Mouse (Mus musculus) embryonic facial prominence, embryonic 13.5 days (tissue): ENCODE measurements around the gene Ccnb2. TPM values are rescaled to one million over a fixed set of nuclear protein-coding genes. Genes with fewer than 3 reads are reported as not detected.
"Not testable (repeated sequence)": the region's sequence is repeated elsewhere in the genome, so short reads cannot be mapped to it uniquely, and the experiment has no call there.

ENCODE experiments used
- ATAC-seq: fragments of 200-750 bp; cut with Nextera tagmentation; 2 replicates; pipeline ENCODE4 v1.8.0; 2017; ENCODE audit warnings: low read depth; ENCODE audit not compliant: insufficient number of reproducible peaks, insufficient read depth, low FRiP score, low TSS enrichment
- H3K27ac ChIP-seq: fragments of 300-500 bp; sonication (generic); 2 replicates; pipeline ENCODE4 v1.5.1; 2015; ENCODE audit warnings: moderate library complexity, mild to moderate bottlenecking, inconsistent platforms
- H3K27me3 ChIP-seq: fragments of 300-500 bp; sonication (generic); 2 replicates; pipeline ENCODE4 v1.6.1; 2015; ENCODE audit warnings: mild to moderate bottlenecking, inconsistent platforms
- H3K36me3 ChIP-seq: fragments of 300-500 bp; sonication (generic); 2 replicates; pipeline ENCODE4 v1.6.1; 2015; ENCODE audit warnings: mild to moderate bottlenecking, inconsistent platforms
- H3K4me1 ChIP-seq: fragments of 300-500 bp; sonication (generic); 2 replicates; pipeline ENCODE4 v1.6.1; 2015; ENCODE audit warnings: inconsistent platforms
- H3K4me2 ChIP-seq: fragments of 300-500 bp; sonication (generic); 2 replicates; pipeline ENCODE4 v1.6.1; 2015; ENCODE audit warnings: moderate library complexity, mild to moderate bottlenecking, inconsistent platforms
- H3K4me3 ChIP-seq: fragments of 300-500 bp; sonication (generic); 2 replicates; pipeline ENCODE4 v1.5.1; 2015; ENCODE audit warnings: mild to moderate bottlenecking, inconsistent platforms
- H3K9ac ChIP-seq: fragments of 300-500 bp; sonication (generic); 2 replicates; pipeline ENCODE4 v1.6.1; 2015; ENCODE audit warnings: mild to moderate bottlenecking, inconsistent platforms
- H3K9me3 ChIP-seq: fragments of 300-500 bp; sonication (generic); 2 replicates; pipeline ENCODE4 v1.6.1; 2016; ENCODE audit warnings: inconsistent platforms
- WGBS: fragments of 180-500 bp; shearing (Covaris S2); methylation state at CpG from one replicate; pipeline ENCODE4 v1.1.7; 2015; ENCODE audit warnings: mixed read lengths; 5-methylcytosine and 5-hydroxymethylcytosine counted together
- polyA plus RNA-seq: library from polyadenylated mRNA; unstranded; fragments of >200 nt; fragmentation: Nextera tagmentation; extraction: Ambion mirVana; gene quantifications from 2 replicates; pipeline ENCODE4 v1.2.1, GENCODE M21; 2015

Ccnb2 gene
- polyA plus RNA-seq, result 180 and 193 TPM in 2 replicates

DNA sequence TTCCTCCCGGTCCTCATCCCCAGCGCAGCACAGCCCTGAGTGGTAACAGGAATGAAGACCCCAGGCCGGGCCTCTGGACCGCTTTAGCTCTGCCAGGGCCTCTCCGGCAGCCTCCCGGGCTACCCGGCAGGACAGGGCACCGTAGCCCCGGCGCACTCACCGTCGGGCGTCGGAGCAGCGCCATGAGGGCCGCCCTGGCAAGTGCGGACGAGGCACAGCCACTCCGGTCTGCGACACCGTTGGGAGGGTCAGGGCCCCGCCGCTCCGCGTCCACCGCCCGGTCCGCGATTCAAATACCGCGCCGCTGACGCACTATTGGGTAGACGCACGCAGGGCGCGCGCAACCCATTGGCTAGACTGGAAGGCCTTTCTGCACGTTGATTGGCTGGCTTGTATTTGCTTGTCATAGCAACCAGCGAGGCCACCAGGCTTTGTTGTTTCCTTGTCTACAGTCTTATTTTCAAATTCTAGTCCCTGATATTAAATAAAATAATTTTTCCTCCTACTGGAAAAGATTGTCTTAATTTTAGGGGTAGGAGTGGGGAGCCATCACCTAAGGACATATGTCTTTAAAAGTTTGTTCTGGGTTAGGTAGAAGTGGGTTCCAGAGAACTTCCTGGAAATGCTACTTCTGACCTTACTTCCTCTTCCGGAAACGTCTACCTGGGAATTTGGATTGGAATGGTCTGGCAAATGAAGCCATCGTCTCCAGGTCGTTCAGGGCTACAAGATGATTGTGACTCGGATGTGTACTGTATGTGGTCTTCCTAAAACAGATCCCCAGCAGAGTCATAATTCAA, at the start of gene Ccnb2:
Gene Ccnb2, minus strand, starts transcription at position 291 of the 800 bp plus-strand sequence.
- peaks cover 42% of the 10 kb centered on the region for H3K36me3 ChIP-seq
- 2% methylated on average over 45 of the region's 45 CpGs for WGBS
- peak within 1 kb of the TSS; percentile 95 for H3K4me2 ChIP-seq
- H3K9me3 ChIP-seq, result no peaks in the 10 kb centered on the region
- H3K4me1 ChIP-seq, result peaks cover 10% of the 10 kb centered on the region; the same call in 1 of the 2 replicates
- H3K27ac ChIP-seq, result peak within 1 kb of the TSS; percentile 55; the same call in 1 of the 2 replicates
- H3K27me3 ChIP-seq, result no peaks in the 10 kb centered on the region
- H3K9ac ChIP-seq, result peak within 1 kb of the TSS; percentile 82
- peak within 1 kb of the TSS; percentile 76 for H3K4me3 ChIP-seq
- peak; percentile 89; the same call in 1 of the 2 replicates for ATAC-seq

DNA sequence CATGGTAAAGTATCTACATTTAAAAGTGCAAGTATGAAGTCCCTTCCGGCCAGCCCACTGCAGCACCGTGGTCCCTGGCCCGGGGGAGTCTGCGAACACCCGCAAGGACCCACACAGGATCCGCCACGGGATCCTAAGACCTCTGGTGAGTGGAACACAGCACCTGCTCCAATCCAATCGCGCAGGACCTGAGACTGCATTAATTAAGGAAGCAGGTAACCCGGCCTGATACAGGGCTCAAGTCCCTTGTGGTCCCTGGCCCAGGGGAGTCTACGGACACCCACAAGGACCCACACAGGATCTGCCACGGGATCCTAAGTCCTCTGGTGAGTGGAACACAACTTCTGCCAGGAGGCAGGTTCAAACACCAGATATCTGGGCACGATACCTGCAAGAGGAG, 41.7 kb upstream of the Ccnb2 start:
- not testable (repeated sequence) for H3K27me3 ChIP-seq, ATAC-seq, H3K9me3 ChIP-seq, H3K4me3 ChIP-seq, H3K27ac ChIP-seq, H3K4me2 ChIP-seq, H3K9ac ChIP-seq, H3K4me1 ChIP-seq
- H3K36me3 ChIP-seq, result peaks cover 30% of the 10 kb centered on the region
- WGBS, result 97% methylated on average over 13 of the region's 13 CpGs

DNA sequence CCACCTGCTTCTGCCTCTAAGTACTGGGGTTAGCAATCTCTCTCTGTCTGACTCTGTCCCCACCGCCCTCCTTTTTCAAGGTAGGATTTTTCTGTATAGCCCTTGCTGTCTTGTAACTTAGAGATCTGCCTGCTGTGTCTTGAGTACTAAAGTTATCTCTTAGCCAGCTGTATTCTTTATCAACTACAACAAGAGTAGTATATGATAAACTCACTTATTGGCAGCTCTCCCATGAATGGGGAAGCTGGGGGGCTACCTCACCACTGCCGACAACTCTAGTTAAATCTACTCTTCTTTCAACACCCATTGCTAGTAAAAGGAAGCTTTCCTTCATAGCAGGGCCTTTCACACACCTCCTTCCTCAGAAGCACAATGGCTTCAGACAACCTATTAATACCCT, 31.0 kb upstream of the Ccnb2 start:
- no peak for ATAC-seq
- WGBS, result 92% methylated on average over 2 of the region's 2 CpGs

DNA sequence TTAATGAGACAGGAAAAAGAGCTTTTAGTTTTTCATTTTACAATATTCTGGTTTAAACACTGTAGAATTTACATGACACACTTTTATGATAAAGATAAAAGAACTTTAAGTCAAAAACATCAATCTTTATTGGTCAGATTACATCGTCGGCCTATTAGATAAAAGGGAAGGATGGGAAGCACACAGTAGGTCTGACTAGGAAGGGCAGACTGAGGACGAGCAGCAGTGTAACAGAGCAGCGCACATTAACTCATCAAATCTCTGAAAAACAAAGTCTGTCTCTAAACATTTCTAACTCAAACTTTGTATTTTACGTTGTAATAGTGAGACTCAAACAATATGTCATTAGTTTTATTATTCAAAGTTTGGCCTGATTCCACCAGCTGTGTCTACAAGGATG, 27.7 kb upstream of the Ccnb2 start:
- H3K36me3 ChIP-seq, result peaks cover 49% of the 10 kb centered on the region
- WGBS, result 94% methylated on average over 5 of the region's 5 CpGs
- no peak overlapping the region for H3K4me3 ChIP-seq
- H3K9ac ChIP-seq, result no peak overlapping the region
- no peaks in the 10 kb centered on the region for H3K9me3 ChIP-seq
- no peak overlapping the region for H3K4me2 ChIP-seq
- H3K27ac ChIP-seq, result no peak overlapping the region
- ATAC-seq, result no peak
- H3K4me1 ChIP-seq, result no peaks in the 10 kb centered on the region
- no peaks in the 10 kb centered on the region for H3K27me3 ChIP-seq

More for the DNA sequence above, 31.0 kb upstream of the Ccnb2 start:
- H3K4me2 ChIP-seq, result no peak overlapping the region
- peaks cover 65% of the 10 kb centered on the region for H3K36me3 ChIP-seq
- H3K9ac ChIP-seq, result no peak overlapping the region
- no peak overlapping the region for H3K27ac ChIP-seq
- H3K4me1 ChIP-seq, result no peaks in the 10 kb centered on the region
- H3K4me3 ChIP-seq, result no peak overlapping the region
- no peaks in the 10 kb centered on the region for H3K9me3 ChIP-seq
- H3K27me3 ChIP-seq, result no peaks in the 10 kb centered on the region

DNA sequence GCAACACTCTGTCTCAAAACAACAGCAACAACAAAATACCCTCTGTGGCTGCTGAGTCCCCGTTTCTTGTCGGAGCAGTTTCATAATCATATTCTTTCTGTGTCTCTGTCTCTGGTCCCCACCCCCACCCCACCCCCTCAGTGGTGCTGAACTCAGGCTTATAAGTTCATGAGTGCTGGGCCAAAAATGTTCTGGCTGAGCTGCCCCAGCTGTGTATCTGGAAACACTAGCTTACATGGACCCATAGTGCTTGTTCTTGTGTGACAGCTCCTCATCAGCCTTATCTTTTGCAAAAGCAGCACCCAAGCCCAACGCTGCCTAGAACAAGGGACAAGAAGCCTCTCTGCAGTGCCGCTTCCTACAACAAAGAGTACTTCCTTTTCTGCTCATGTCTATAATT, 18.6 kb upstream of the Ccnb2 start:
- H3K9ac ChIP-seq, result no peak overlapping the region
- no peak overlapping the region for H3K4me2 ChIP-seq
- H3K36me3 ChIP-seq, result peaks cover 75% of the 10 kb centered on the region
- H3K9me3 ChIP-seq, result no peaks in the 10 kb centered on the region
- WGBS, result 93% methylated on average over 4 of the region's 4 CpGs
- H3K4me3 ChIP-seq, result no peak overlapping the region
- no peak overlapping the region for H3K27ac ChIP-seq
- H3K27me3 ChIP-seq, result no peaks in the 10 kb centered on the region
- H3K4me1 ChIP-seq, result no peaks in the 10 kb centered on the region
- ATAC-seq, result no peak

DNA sequence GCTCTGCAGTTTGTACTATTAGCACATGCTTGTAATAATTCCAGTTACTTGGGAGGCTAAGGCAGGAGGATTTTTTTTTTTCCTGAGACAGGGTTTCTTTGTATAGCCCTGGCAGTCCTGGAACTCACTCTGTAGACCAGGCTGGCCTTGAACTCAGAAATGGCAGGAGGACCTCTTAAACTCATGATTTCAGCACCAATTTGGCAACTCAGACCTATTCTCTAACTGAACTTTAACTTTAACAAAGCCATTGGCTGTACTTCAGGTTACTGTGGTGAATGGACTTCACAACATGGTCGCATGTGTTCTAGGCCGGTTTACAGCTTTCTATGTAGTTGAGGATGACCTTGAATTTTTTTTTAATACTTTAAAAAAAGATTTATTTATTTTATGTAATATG, 1.3 kb upstream of the Ccnb2 start:
- no peak for ATAC-seq
- H3K4me1 ChIP-seq, result peaks cover 10% of the 10 kb centered on the region; the same call in 1 of the 2 replicates
- H3K27me3 ChIP-seq, result no peaks in the 10 kb centered on the region
- H3K27ac ChIP-seq, result no peak overlapping the region
- peaks cover 41% of the 10 kb centered on the region for H3K36me3 ChIP-seq
- no peak overlapping the region for H3K4me3 ChIP-seq
- no peaks in the 10 kb centered on the region for H3K9me3 ChIP-seq
- no peak overlapping the region for H3K9ac ChIP-seq
- 96% methylated on average over 2 of the region's 2 CpGs for WGBS
- no peak overlapping the region for H3K4me2 ChIP-seq

DNA sequence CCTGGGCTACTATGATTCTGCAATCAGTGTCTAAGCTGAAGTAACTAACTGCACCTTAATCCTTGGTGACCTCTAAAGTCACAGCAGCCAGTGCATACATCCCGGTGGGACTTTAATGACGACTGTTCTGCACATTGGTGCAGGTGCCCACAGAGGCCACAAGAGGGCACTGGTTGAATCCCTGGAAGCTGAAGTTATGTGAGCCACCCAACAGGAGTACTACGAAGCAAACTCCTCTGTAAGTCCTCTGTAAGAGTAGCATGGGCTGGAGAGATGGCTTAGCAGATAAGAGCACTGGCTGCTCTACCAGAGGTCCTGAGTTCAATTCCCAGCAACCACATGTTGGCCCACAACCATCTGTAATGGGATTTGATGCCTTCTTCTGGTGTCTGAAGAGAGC, 4.9 kb downstream of the Ccnb2 start:
- Histone ChIP-seq H3K4me3 (no peak overlapping the region), H3K36me3 (peaks cover 71% of the 10 kb centered on the region), H3K9me3 (no peaks in the 10 kb centered on the region), H3K4me2 (no peak overlapping the region), H3K27ac (no peak overlapping the region), H3K27me3 (no peaks in the 10 kb centered on the region), H3K9ac (no peak overlapping the region), H3K4me1 (peaks cover 10% of the 10 kb centered on the region; the same call in 1 of the 2 replicates)
- ATAC-seq, result no peak
- WGBS, result 80% methylated on average over 3 of the region's 3 CpGs

DNA sequence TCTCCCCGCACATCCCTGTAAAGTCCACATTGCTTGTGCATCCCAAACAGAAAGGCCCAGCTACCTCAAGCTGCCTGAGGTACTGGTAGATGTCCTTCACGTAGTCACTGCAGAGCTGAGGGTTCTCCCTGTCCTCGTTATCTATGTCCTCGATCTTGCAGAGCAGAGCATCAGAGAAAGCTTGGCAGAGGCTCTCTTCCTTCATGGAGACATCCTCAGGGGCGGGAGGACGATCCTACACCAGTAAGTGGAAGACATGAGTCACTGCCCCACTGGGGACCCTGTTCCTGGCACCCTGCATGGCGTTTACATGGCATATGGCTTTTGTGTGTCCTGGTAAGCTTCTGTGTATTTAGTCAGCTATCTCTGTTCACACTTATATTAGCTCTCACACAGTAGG, 8.3 kb downstream of the Ccnb2 start:
- Histone ChIP-seq H3K9ac (no peak overlapping the region), H3K4me1 (no peaks in the 10 kb centered on the region), H3K9me3 (no peaks in the 10 kb centered on the region), H3K4me2 (no peak overlapping the region), H3K4me3 (no peak overlapping the region), H3K27ac (no peak overlapping the region), H3K36me3 (peaks cover 96% of the 10 kb centered on the region), H3K27me3 (no peaks in the 10 kb centered on the region)
- WGBS, result 92% methylated on average over 7 of the region's 7 CpGs
- ATAC-seq, result no peak

DNA sequence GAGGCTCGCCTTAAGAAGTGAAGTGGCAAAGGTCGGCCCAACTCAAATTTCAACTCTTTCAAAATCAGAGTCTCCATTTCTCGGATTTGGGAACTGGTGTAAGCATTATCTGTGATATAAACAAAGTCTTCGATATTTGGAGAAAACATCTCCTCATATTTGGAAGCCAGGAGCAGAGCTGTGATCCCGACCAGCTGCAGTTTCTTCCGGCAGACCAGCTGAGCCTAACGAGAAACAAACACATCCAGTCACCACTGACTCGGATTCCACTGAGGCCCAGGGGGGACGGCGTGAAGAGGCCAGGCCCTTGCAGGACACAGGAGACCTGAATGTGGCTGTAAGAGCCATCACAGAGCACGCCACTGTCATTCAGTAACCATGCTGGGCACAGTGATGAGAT, 10.7 kb downstream of the Ccnb2 start:
- WGBS, result 48% methylated on average over 11 of the region's 11 CpGs
- Histone ChIP-seq H3K9me3 (no peaks in the 10 kb centered on the region), H3K36me3 (peaks cover 95% of the 10 kb centered on the region), H3K27me3 (no peaks in the 10 kb centered on the region), H3K27ac (no peak overlapping the region), H3K4me3 (no peak overlapping the region), H3K4me2 (no peak overlapping the region), H3K9ac (no peak overlapping the region), H3K4me1 (no peaks in the 10 kb centered on the region)
- ATAC-seq, result no peak

DNA sequence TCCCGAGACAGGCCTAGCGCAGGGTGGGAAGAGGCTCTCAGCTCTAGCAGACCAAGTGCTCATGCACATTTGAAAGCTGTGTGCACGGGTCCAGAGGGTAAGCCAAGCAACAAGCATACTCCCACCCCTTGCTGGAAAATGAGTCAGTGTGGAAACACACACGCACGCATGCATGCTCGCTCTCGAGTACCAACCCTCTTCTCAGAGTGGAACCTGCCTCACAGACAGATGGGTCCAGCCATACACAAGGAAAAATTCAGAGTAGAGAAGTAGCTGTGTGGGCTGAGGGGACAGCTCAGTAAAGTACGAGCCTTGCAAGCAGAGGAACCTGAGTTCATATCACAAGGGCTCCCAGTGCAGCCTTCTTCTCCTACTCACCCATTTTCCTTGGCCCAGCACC, 11.6 kb downstream of the Ccnb2 start:
- Histone ChIP-seq H3K27ac (no peak overlapping the region), H3K27me3 (no peaks in the 10 kb centered on the region), H3K4me1 (no peaks in the 10 kb centered on the region), H3K9ac (no peak overlapping the region), H3K4me3 (no peak overlapping the region), H3K36me3 (peaks cover 86% of the 10 kb centered on the region), H3K9me3 (no peaks in the 10 kb centered on the region), H3K4me2 (no peak overlapping the region)
- 97% methylated on average over 8 of the region's 8 CpGs for WGBS
- no peak for ATAC-seq

DNA sequence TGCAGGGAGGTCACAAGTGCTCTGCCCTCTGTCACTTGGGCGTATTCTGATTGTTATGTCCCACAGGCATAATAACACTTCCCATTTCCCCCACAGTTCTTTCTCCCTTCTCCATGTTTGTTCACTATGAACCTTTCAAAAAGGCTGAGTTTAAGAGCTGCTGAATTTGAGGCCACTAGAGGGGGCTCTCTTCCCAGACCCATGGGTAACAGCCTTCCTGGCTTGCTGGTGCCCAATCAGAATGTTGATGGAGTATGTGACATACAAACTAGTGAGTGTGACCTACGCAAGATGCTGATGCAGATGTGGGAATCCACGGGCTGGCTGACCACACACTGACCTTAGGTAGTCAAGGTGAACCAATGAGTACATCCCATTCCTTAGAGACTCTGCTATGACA, 12.6 kb downstream of the Ccnb2 start:
- no peak for ATAC-seq
- Histone ChIP-seq H3K4me3 (no peak overlapping the region), H3K4me2 (no peak overlapping the region), H3K36me3 (peaks cover 78% of the 10 kb centered on the region), H3K9me3 (no peaks in the 10 kb centered on the region), H3K9ac (no peak overlapping the region), H3K27me3 (no peaks in the 10 kb centered on the region), H3K4me1 (no peaks in the 10 kb centered on the region), H3K27ac (no peak overlapping the region)
- WGBS, result 94% methylated on average over 3 of the region's 3 CpGs

DNA sequence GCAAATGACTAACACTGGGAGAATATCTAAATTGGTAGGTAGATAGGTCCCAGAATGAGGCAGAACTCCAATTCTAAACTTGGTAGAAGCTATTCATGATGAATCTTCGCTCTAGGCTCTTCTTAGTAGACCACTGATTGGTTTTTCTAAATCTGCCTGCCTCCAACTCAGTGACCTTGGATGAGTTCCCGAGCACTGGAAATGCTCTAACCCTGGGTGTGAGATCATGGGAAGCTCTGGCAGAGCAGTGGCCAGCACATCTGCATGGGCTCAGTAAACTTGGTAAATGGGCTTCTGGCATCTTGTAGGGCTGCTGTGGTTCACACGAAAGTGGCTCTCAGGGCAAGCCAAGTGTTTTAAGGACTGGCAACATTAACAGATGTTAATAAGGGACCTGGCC, 14.8 kb downstream of the Ccnb2 start:
- peaks cover 56% of the 10 kb centered on the region for H3K36me3 ChIP-seq
- no peak overlapping the region for H3K27ac ChIP-seq
- no peaks in the 10 kb centered on the region for H3K27me3 ChIP-seq
- no peak overlapping the region for H3K4me3 ChIP-seq
- H3K4me2 ChIP-seq, result no peak overlapping the region
- 89% methylated on average over 3 of the region's 3 CpGs for WGBS
- no peaks in the 10 kb centered on the region for H3K4me1 ChIP-seq
- ATAC-seq, result no peak
- no peak overlapping the region for H3K9ac ChIP-seq
- H3K9me3 ChIP-seq, result no peaks in the 10 kb centered on the region
